8 mouse cellular contexts compared by ENCODE assay signal in genomic region chr7:130692392-130692942, GRCm38 (mm10).
DNase-seq lines count a peak whose midpoint lies in the region; ATAC-seq lines count a peak whose summit lies in the region.

No protein-coding gene starts in this region.

- H3K36me3 ChIP-seq in embryonic facial prominence, embryonic 13.5 days, result peaks cover 4% of the 10 kb centered on the region; the same call in 1 of the 2 replicates
- peaks cover 5% of the 10 kb centered on the region; the same call in 1 of the 2 replicates for H3K36me3 ChIP-seq in heart, embryonic 15.5 days
- no peaks in the 10 kb centered on the region for H3K36me3 ChIP-seq in lung, embryonic 15.5 days

- under 1% methylated on average over 39 of the region's 39 CpGs for WGBS in embryonic facial prominence, embryonic 13.5 days
- WGBS in heart, embryonic 15.5 days, result under 1% methylated on average over 39 of the region's 39 CpGs
- under 1% methylated on average over 39 of the region's 39 CpGs for WGBS in lung, embryonic 15.5 days

- peak overlapping the region; percentile 71 for H3K4me3 ChIP-seq in embryonic facial prominence, embryonic 13.5 days
- peak overlapping the region; percentile 49 for H3K4me3 ChIP-seq in heart, embryonic 15.5 days
- H3K4me3 ChIP-seq in lung, embryonic 15.5 days, result peak overlapping the region; percentile 54

- H3K27me3 ChIP-seq in embryonic facial prominence, embryonic 13.5 days, result no peaks in the 10 kb centered on the region
- H3K27me3 ChIP-seq in heart, embryonic 15.5 days, result no peaks in the 10 kb centered on the region
- no peaks in the 10 kb centered on the region for H3K27me3 ChIP-seq in lung, embryonic 15.5 days

- no peaks in the 10 kb centered on the region for H3K9me3 ChIP-seq in embryonic facial prominence, embryonic 13.5 days
- H3K9me3 ChIP-seq in heart, embryonic 15.5 days (replicated peaks), result no peaks in the 10 kb centered on the region
- H3K9me3 ChIP-seq in lung, embryonic 15.5 days, result no peaks in the 10 kb centered on the region

- peaks cover 67% of the 10 kb centered on the region for H3K4me1 ChIP-seq in embryonic facial prominence, embryonic 13.5 days
- peaks cover 71% of the 10 kb centered on the region for H3K4me1 ChIP-seq in heart, embryonic 15.5 days (replicated peaks)
- H3K4me1 ChIP-seq in lung, embryonic 15.5 days, result peaks cover 56% of the 10 kb centered on the region

- peak; percentile 56 for DNase-seq in adrenal gland, postnatal 25 days
- DNase-seq in layer of hippocampus, adult 8-10 months (ENCODE audit: low spot score in 2 of 2), result peak; percentile 57 to 74
- peak; percentile 47 for DNase-seq in ovary, postnatal 10 days (ENCODE audit: low spot score)
- peak; percentile 50 for DNase-seq in urinary bladder, postnatal 14 days (ENCODE audit: low spot score)

- peak; percentile 73 for ATAC-seq in CD4-positive, CD25-positive, alpha-beta regulatory T cell, adult 4 months
- ATAC-seq in embryonic facial prominence, embryonic 13.5 days (ENCODE audit: insufficient number of reproducible peaks, insufficient read depth, low FRiP score, low TSS enrichment, low read depth), result peak; percentile 80
- ATAC-seq in heart, embryonic 15.5 days (replicated peaks; ENCODE audit: insufficient number of reproducible peaks, insufficient read depth, low FRiP score, low read depth), result peak; percentile 72
- peak; percentile 81 for ATAC-seq in lung, embryonic 15.5 days (ENCODE audit: borderline replicate concordance, extremely low read depth, low FRiP score, low TSS enrichment)

- H3K9ac ChIP-seq in embryonic facial prominence, embryonic 13.5 days, result peak overlapping the region; percentile 94
- peak overlapping the region; percentile 55 for H3K9ac ChIP-seq in heart, embryonic 15.5 days
- H3K9ac ChIP-seq in lung, embryonic 15.5 days, result peak overlapping the region; percentile 58

- peak overlapping the region; percentile 99 for H3K27ac ChIP-seq in embryonic facial prominence, embryonic 13.5 days
- peak overlapping the region; percentile 80 for H3K27ac ChIP-seq in heart, embryonic 15.5 days
- peak overlapping the region; percentile 90 for H3K27ac ChIP-seq in lung, embryonic 15.5 days

- H3K4me2 ChIP-seq in embryonic facial prominence, embryonic 13.5 days, result peak overlapping the region; percentile 89
- H3K4me2 ChIP-seq in heart, embryonic 15.5 days, result peak overlapping the region; percentile 74
- peak overlapping the region; percentile 88 for H3K4me2 ChIP-seq in lung, embryonic 15.5 days

Comparison
In these comparisons a context has a peak if more than half of its experiments do, and no peak if none do; other contexts are left out.
1. Peak in every context shown above with its lines: DNase-seq, ATAC-seq, H3K4me3 ChIP-seq and H3K27ac ChIP-seq.